Mouse (Mus musculus): ENCODE measurements around the gene Dnajc8.
"Not testable (repeated sequence)": the region's sequence is repeated elsewhere in the genome, so short reads cannot be mapped to it uniquely, and the experiment has no call there.

- not testable (repeated sequence) for TF ChIP-seq CTCF (IDR thresholded peaks at IDR 0.05; ENCODE audit: control insufficient read depth, insufficient read depth, low read length); POLR2A (IDR thresholded peaks at IDR 0.05; ENCODE audit: borderline replicate concordance, control insufficient read depth, low read depth, low read length)
These were observed 20.2 kb downstream of the Dnajc8 start for GRCm38 (mm10) chr4:132555550-132555949.

Measured in bone marrow, adult 2 months (tissue).